Mouse (Mus musculus): ENCODE measurements around the gene Phyhipl. TPM values are rescaled to one million over a fixed set of nuclear protein-coding genes. Genes with fewer than 3 reads are reported as not detected.

Phyhipl gene
- polyA plus RNA-seq, 1 experiment from 2014 or later: 92.6 TPM

DNA sequence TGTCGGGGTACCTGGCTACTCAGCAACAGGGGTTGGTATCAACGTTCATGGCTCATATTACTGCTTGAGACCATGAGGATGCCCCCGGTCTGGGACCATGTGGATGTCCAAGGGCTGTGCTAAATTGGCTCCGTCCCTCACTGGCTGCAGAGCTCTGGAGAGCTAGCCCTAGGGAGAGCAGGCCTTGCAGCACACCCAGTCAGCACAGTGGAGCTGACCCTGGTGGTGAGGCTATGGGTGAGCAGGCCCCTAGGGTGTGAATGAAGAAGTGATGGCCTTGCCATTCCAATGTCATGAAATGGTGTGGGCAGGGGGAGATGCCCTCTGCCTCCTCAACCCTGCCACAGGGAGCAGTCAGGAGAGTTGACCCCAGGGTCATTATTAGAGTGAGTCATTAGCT is 27.7 kb upstream of the Phyhipl start:
- DNase-seq (ENCODE audit: low spot score) (no peak), ATAC-seq (no peak)
- Histone ChIP-seq H3K27ac (ENCODE audit: low read depth, low read length) (no peak overlapping the region), H3K4me3 (ENCODE audit: low read depth, low read length) (no peak overlapping the region), H3K9ac (ENCODE audit: low read length) (no peak overlapping the region), H3K4me2 (ENCODE audit: low read length) (no peak overlapping the region), H3K36me3 (ENCODE audit: control insufficient read depth, insufficient read depth, low read length) (no peaks in the 10 kb centered on the region), H3K4me1 (ENCODE audit: control insufficient read depth, insufficient read depth, low read length) (peaks cover 15% of the 10 kb centered on the region), H3K27me3 (replicated peaks; ENCODE audit: control insufficient read depth, insufficient read depth, low read length) (no peaks in the 10 kb centered on the region), H3K9me3 (replicated peaks; ENCODE audit: control insufficient read depth, low read length) (no peaks in the 10 kb centered on the region)
- 95% methylated on average over 4 of the region's 4 CpGs for WGBS

DNA sequence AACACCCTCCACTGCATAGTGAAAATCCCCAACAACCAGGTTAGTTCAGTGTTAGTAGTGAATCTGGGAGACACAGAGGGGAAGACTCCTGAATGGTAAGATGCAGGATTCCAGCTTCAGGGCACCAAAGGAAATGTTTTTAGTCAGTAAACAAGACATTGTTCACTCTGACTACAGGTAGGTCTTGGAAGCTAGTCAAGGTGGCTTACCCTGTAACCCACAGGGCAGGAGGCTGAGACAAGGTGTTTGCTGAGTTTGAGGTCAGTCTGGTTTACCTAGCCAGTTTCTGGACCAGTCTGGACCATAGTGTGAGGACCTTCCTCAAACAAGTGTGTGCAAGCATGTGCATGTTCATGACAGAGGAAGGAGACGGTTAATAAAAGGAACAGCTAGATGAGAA is 22.2 kb upstream of the Phyhipl start:
- ATAC-seq: no peak
- no peak overlapping the region for H3K4me3 ChIP-seq (ENCODE audit: low read depth, low read length)
- no peaks in the 10 kb centered on the region for H3K4me1 ChIP-seq (ENCODE audit: control insufficient read depth, insufficient read depth, low read length)
- DNase-seq (ENCODE audit: low spot score): no peak
- WGBS: 92% methylated on average over 1 of the region's 1 CpGs
- no peaks in the 10 kb centered on the region for H3K36me3 ChIP-seq (ENCODE audit: control insufficient read depth, insufficient read depth, low read length)
- H3K9ac ChIP-seq (ENCODE audit: low read length): no peak overlapping the region
- no peak overlapping the region for H3K4me2 ChIP-seq (ENCODE audit: low read length)
- H3K9me3 ChIP-seq (replicated peaks; ENCODE audit: control insufficient read depth, low read length): no peaks in the 10 kb centered on the region
- H3K27me3 ChIP-seq (replicated peaks; ENCODE audit: control insufficient read depth, insufficient read depth, low read length): no peaks in the 10 kb centered on the region
- no peak overlapping the region for H3K27ac ChIP-seq (ENCODE audit: low read depth, low read length)

DNA sequence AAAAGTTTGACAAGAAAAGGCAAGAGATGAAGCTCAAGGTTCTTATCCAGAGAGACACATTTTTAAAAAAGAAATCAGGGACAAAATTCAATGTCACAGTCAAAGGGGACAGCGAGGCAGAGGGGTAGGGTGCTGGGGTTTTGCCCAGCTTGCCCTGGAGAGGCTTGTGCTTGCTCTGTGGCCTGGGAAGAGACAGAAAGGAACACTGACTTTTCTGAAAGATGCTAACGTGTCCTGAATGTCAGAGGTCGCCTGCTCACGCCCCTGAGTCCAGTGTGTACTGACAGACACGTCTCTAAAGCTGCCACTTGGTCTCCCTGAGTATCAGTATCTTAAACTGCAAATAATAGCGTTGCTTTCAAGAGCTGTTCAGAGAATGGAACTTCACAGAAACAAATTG is 507 bp upstream of the Phyhipl start:
- DNase-seq (ENCODE audit: low spot score): no peak
- Histone ChIP-seq H3K9me3 (replicated peaks; ENCODE audit: control insufficient read depth, low read length) (no peaks in the 10 kb centered on the region), H3K4me2 (ENCODE audit: low read length) (no peak overlapping the region), H3K9ac (ENCODE audit: low read length) (no peak overlapping the region), H3K4me3 (ENCODE audit: low read depth, low read length) (no peak overlapping the region), H3K27ac (ENCODE audit: low read depth, low read length) (no peak overlapping the region), H3K36me3 (ENCODE audit: control insufficient read depth, insufficient read depth, low read length) (no peaks in the 10 kb centered on the region), H3K4me1 (ENCODE audit: control insufficient read depth, insufficient read depth, low read length) (peaks cover 13% of the 10 kb centered on the region), H3K27me3 (replicated peaks; ENCODE audit: control insufficient read depth, insufficient read depth, low read length) (no peaks in the 10 kb centered on the region)
- no peak for ATAC-seq
- WGBS: 39% methylated on average over 6 of the region's 6 CpGs

DNA sequence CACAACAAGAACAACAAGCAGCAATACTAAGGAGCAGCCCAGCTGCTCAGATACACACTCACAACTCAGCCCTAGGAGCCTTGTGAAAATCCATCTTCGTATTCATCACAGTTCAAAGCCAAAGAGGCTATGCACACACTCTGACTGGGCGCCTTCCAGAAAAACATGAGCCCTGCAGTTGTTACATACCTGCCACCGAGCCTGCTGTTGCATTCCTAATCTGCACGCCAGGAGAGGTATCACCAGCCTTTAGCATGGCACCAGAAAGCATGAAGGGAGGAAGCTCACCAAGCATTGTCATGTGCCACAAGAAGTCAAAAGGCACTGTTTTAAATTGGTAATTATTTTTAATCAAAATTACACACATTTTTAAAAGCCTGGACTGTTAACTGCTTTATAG is 1.1 kb downstream of the Phyhipl start:
- WGBS: 69% methylated on average over 4 of the region's 4 CpGs
- Histone ChIP-seq H3K4me3 (ENCODE audit: low read depth, low read length) (no peak overlapping the region), H3K9me3 (replicated peaks; ENCODE audit: control insufficient read depth, low read length) (no peaks in the 10 kb centered on the region), H3K27me3 (replicated peaks; ENCODE audit: control insufficient read depth, insufficient read depth, low read length) (no peaks in the 10 kb centered on the region), H3K9ac (ENCODE audit: low read length) (no peak overlapping the region), H3K27ac (ENCODE audit: low read depth, low read length) (no peak overlapping the region), H3K4me2 (ENCODE audit: low read length) (no peak overlapping the region), H3K4me1 (ENCODE audit: control insufficient read depth, insufficient read depth, low read length) (peaks cover 13% of the 10 kb centered on the region), H3K36me3 (ENCODE audit: control insufficient read depth, insufficient read depth, low read length) (no peaks in the 10 kb centered on the region)
- ATAC-seq (no peak), DNase-seq (ENCODE audit: low spot score) (no peak)

DNA sequence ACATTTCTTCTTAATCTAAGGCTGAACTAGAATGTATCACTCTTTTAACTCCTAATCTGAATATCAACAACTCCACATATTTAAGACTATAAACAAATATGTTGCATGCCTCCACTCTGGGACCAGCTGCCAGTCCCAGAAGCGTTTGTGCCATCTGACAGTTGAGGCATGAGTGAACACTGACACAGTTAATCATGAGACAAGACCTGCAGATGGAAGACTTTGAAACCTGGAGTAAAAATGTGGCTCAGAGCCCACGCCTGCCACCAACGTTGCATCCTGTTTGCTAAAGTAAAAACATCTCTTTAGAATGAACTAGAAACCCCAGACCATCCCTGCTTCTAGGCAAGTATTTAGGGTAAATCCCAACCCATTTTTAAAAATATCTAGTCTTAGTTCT is 1.6 kb downstream of the Phyhipl start:
- Histone ChIP-seq H3K27ac (ENCODE audit: low read depth, low read length) (no peak overlapping the region), H3K4me2 (ENCODE audit: low read length) (no peak overlapping the region), H3K4me1 (ENCODE audit: control insufficient read depth, insufficient read depth, low read length) (peaks cover 13% of the 10 kb centered on the region), H3K9ac (ENCODE audit: low read length) (no peak overlapping the region), H3K36me3 (ENCODE audit: control insufficient read depth, insufficient read depth, low read length) (no peaks in the 10 kb centered on the region), H3K9me3 (replicated peaks; ENCODE audit: control insufficient read depth, low read length) (no peaks in the 10 kb centered on the region), H3K4me3 (ENCODE audit: low read depth, low read length) (no peak overlapping the region), H3K27me3 (replicated peaks; ENCODE audit: control insufficient read depth, insufficient read depth, low read length) (no peaks in the 10 kb centered on the region)
- peak; percentile 54; the same call in 1 of the 2 replicates for ATAC-seq
- DNase-seq (ENCODE audit: low spot score): peak; percentile 60
- 52% methylated on average over 3 of the region's 3 CpGs for WGBS

DNA sequence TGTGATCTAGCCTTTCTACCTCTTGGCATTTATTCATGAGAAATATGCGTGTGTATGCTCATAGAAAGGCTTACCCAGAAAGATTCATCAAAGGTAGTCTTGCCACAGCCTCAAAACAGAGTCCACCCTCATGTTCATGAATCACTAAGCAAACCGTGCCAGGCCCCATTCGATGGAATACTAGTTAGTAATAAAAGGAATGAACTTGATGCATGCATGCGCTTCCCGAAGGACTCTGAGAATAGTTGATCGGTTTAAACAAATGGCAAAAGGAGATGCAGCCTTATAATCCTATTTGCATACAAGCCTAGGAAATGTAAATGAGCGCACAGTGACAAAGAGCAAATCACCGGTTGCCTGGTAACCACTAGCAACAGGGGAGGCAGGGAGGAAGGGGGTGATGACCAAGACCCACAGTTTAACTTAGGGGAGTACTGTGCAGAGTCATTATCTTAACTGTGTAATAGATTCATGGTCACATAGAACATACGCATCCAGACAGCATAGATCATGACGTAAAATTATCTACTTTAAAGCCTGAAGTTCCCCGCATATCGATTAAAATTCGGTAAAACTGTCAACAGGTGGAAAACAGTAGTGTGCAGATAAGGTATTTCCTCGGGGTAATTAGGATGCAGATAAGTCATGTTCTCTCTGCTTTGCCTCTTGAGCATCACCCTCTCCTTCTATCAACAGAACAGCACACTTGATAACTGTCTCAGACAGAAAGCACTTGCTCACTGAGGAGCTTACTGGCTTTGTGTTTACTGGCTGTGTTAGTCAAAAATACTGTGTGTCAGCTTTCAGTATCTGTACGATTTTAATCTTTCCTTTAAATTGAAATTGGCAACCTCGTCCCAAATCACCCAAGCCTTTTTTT is 3.8 kb downstream of the Phyhipl start:
- ATAC-seq (peak; percentile 71), DNase-seq (ENCODE audit: low spot score) (peak; percentile 49)
- Histone ChIP-seq H3K27me3 (replicated peaks; ENCODE audit: control insufficient read depth, insufficient read depth, low read length) (no peaks in the 10 kb centered on the region), H3K36me3 (ENCODE audit: control insufficient read depth, insufficient read depth, low read length) (no peaks in the 10 kb centered on the region), H3K4me1 (ENCODE audit: control insufficient read depth, insufficient read depth, low read length) (peaks cover 13% of the 10 kb centered on the region), H3K4me3 (ENCODE audit: low read depth, low read length) (no peak overlapping the region), H3K9ac (ENCODE audit: low read length) (no peak overlapping the region), H3K4me2 (ENCODE audit: low read length) (no peak overlapping the region), H3K27ac (ENCODE audit: low read depth, low read length) (no peak overlapping the region), H3K9me3 (replicated peaks; ENCODE audit: control insufficient read depth, low read length) (no peaks in the 10 kb centered on the region)
- WGBS: 28% methylated on average over 16 of the region's 16 CpGs

DNA sequence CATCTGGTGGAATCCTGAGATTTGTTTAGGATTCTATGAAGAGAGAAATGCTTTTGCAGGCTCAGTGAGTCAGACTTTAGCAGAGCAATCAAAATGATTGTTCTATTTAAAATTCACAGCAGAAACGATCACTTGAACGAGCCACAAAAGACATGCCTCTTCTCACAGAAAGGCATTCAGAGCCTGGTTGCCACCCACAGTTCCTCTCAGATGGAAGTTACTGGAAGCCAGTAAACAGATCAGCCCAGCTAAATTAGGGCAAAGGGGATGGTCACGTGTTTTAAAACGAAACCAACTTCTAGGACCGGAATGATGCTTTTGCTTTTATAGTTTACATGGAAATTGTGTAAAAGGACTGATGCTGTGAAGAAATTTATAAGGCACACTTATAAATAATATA is 6.9 kb downstream of the Phyhipl start:
- no peaks in the 10 kb centered on the region for H3K27me3 ChIP-seq (replicated peaks; ENCODE audit: control insufficient read depth, insufficient read depth, low read length)
- H3K4me1 ChIP-seq (ENCODE audit: control insufficient read depth, insufficient read depth, low read length): peaks cover 6% of the 10 kb centered on the region
- H3K27ac ChIP-seq (ENCODE audit: low read depth, low read length): no peak overlapping the region
- DNase-seq (ENCODE audit: low spot score) (peak; percentile 19), ATAC-seq (no peak)
- no peak overlapping the region for H3K9ac ChIP-seq (ENCODE audit: low read length)
- H3K36me3 ChIP-seq (ENCODE audit: control insufficient read depth, insufficient read depth, low read length): no peaks in the 10 kb centered on the region
- no peaks in the 10 kb centered on the region for H3K9me3 ChIP-seq (replicated peaks; ENCODE audit: control insufficient read depth, low read length)
- 32% methylated on average over 5 of the region's 5 CpGs for WGBS
- H3K4me2 ChIP-seq (ENCODE audit: low read length): no peak overlapping the region
- no peak overlapping the region for H3K4me3 ChIP-seq (ENCODE audit: low read depth, low read length)

DNA sequence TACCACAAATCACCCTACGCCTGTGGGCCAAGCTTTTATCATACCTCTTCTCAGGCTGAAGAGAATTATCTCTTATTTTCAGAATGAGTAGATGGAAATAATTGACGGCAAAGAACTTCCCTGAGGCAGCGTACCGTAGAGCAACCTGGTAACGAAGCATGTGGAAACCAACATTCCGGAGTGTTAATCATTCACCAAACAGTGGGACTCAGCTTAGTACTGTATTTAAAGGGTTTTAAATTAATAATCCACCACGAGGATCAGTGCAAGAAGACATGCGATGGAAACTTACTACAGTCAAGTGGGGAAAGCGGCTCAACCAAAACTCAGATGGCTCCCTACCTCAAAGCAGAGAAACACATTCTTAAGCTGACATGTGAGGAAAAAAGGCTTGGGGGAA is 12.6 kb downstream of the Phyhipl start:
- 60% methylated on average over 9 of the region's 9 CpGs for WGBS
- Histone ChIP-seq H3K4me2 (ENCODE audit: low read length) (no peak overlapping the region), H3K36me3 (ENCODE audit: control insufficient read depth, insufficient read depth, low read length) (no peaks in the 10 kb centered on the region), H3K4me3 (ENCODE audit: low read depth, low read length) (no peak overlapping the region), H3K27ac (ENCODE audit: low read depth, low read length) (no peak overlapping the region), H3K9ac (ENCODE audit: low read length) (no peak overlapping the region), H3K27me3 (replicated peaks; ENCODE audit: control insufficient read depth, insufficient read depth, low read length) (no peaks in the 10 kb centered on the region), H3K9me3 (replicated peaks; ENCODE audit: control insufficient read depth, low read length) (no peaks in the 10 kb centered on the region), H3K4me1 (ENCODE audit: control insufficient read depth, insufficient read depth, low read length) (peaks cover 13% of the 10 kb centered on the region)
- ATAC-seq (no peak), DNase-seq (ENCODE audit: low spot score) (no peak)

DNA sequence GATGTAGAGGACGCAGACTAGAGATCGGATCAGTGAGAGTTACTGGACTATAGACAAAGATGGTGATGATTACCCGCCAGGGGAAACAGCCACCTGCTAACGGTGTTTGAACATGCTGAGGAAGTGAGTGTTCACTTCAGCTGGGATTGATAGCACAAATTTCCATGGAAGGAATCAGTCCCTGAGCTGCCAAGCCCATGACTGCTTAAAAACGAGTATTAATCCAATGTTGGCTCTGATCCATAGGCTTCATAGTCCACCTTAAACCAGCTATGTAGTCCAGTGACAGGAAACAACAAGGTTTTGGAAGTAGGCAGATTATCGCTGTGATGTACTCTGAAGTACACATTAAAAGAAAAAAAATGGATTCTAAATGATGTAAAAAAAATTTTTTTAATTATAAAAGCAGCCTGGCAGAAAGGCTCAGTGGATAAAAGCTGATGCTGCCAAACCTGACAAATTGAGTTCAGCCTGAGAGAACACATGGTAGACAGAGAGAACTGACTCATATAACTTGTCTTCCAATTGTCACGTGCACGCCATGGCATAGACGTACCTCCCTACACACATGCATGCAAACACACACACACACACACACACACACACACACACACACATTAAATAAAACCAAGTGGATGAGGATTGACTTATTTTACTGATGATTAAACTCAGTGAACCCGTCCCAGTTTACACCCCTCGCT is 14.7 kb downstream of the Phyhipl start:
- Histone ChIP-seq H3K9ac (ENCODE audit: low read length) (no peak overlapping the region), H3K27me3 (replicated peaks; ENCODE audit: control insufficient read depth, insufficient read depth, low read length) (no peaks in the 10 kb centered on the region), H3K36me3 (ENCODE audit: control insufficient read depth, insufficient read depth, low read length) (no peaks in the 10 kb centered on the region), H3K27ac (ENCODE audit: low read depth, low read length) (no peak overlapping the region), H3K4me1 (ENCODE audit: control insufficient read depth, insufficient read depth, low read length) (peaks cover 23% of the 10 kb centered on the region), H3K4me2 (ENCODE audit: low read length) (no peak overlapping the region), H3K9me3 (replicated peaks; ENCODE audit: control insufficient read depth, low read length) (no peaks in the 10 kb centered on the region), H3K4me3 (ENCODE audit: low read depth, low read length) (no peak overlapping the region)
- ATAC-seq (peak; percentile 51; the same call in 1 of the 2 replicates), DNase-seq (ENCODE audit: low spot score) (peak; percentile 61)
- 62% methylated on average over 11 of the region's 11 CpGs for WGBS
